Mouse (Mus musculus) heart, embryonic 16.5 days (tissue): ENCODE results near the gene Rab27a. TPM values are rescaled to one million over a fixed set of nuclear protein-coding genes. Genes with fewer than 3 reads are reported as not detected.
A peak's percentile ranks its signal among the peaks of the same experiment; 100 is the strongest.

Source experiments
- ATAC-seq: fragments of 200-750 bp; cut with Nextera tagmentation; replicated peaks from 2 replicates; pipeline ENCODE4 v1.8.0; 2017; ENCODE audit warnings: moderate number of reproducible peaks; ENCODE audit not compliant: insufficient read depth, low FRiP score; ENCODE audit errors: extremely low read depth
- H3K27ac ChIP-seq: fragments of 300-500 bp; sonication (generic); 2 replicates; pipeline ENCODE4 v1.5.1; 2014; ENCODE audit warnings: mild to moderate bottlenecking, low read length, control low read depth, moderate library complexity
- H3K27me3 ChIP-seq: fragments of 300-500 bp; sonication (generic); 2 replicates; pipeline ENCODE4 v1.6.1; 2014; ENCODE audit warnings: low read length, mixed read lengths; ENCODE audit not compliant: control insufficient read depth, insufficient read depth
- H3K36me3 ChIP-seq: fragments of 300-500 bp; sonication (generic); 2 replicates; pipeline ENCODE4 v1.6.1; 2014; ENCODE audit not compliant: control insufficient read depth, insufficient read depth
- H3K4me1 ChIP-seq: fragments of 300-500 bp; sonication (generic); 2 replicates; pipeline ENCODE4 v1.6.1; 2014; ENCODE audit warnings: low read length, mixed read lengths; ENCODE audit not compliant: control insufficient read depth, insufficient read depth
- H3K4me2 ChIP-seq: fragments of 300-500 bp; sonication (generic); 2 replicates; pipeline ENCODE4 v1.6.1; 2014; ENCODE audit warnings: low read depth, mild to moderate bottlenecking, control low read depth, low read length
- H3K4me3 ChIP-seq: fragments of 300-500 bp; sonication (generic); 2 replicates; pipeline ENCODE4 v1.5.1; 2014; ENCODE audit warnings: mild to moderate bottlenecking, control low read depth, low read length
- H3K9ac ChIP-seq: fragments of 300-500 bp; sonication (generic); 2 replicates; pipeline ENCODE4 v1.6.1; 2014; ENCODE audit warnings: low read length, control low read depth
- H3K9me3 ChIP-seq: fragments of 300-500 bp; sonication (generic); replicated peaks from 2 replicates; pipeline ENCODE4 v1.6.1; 2016; ENCODE audit warnings: low read length; ENCODE audit not compliant: control insufficient read depth
- WGBS: fragments of 180-500 bp; shearing (Covaris S2); extraction: QIAGEN DNeasy Blood & Tissue Kit; methylation state at CpG from one replicate; pipeline ENCODE4 v1.1.7; 2014; 5-methylcytosine and 5-hydroxymethylcytosine counted together
- polyA plus RNA-seq: library from polyadenylated mRNA; unstranded; fragments of >200 nt; fragmentation: Nextera tagmentation; extraction: Ambion mirVana; gene quantifications from 2 replicates; pipeline ENCODE4 v1.2.1, GENCODE M21; 2015

Rab27a gene
- polyA plus RNA-seq, 1 experiment from 2014 or later = 11.5 TPM

DNA sequence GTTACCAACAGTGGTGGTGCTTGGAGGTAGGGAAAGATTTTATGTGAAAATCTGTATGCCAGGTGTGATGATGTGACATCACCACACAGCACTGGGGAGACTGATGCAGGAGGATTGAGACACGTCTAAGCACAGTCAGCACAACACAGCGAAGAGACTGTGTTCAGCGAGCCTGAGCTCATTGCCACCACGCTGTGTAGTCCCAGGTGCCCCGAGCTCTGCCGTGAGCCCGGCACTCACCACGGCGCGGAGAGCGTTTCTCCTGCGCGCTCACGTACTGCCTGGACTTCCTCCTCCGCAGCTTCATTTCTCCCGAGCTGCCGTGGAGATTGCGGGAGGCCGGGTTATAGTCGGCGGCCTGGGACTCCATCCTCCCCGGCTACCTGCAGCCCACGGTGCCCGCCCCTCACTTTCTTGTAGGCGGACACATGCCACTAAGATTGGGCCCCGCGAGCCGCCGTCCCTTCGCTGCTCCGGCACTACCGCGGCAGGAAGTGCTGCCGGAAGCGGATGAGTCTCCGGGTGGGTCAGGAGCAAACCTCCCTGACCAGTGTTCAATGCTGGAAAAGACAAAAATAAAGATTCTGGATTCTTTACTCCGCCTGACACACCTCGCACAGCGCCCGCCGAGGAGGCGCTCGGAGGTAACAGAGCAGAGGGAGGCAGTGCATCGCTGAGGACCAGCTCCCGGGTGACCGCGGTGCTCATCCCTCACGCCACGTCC, 5.3 kb upstream of the Rab27a start:
- Histone ChIP-seq H3K27me3 (no peaks in the 10 kb centered on the region), H3K36me3 (no peaks in the 10 kb centered on the region), H3K27ac (peak overlapping the region; percentile 81), H3K4me1 (peaks cover 10% of the 10 kb centered on the region), H3K4me3 (peak overlapping the region; percentile 82), H3K9ac (peak overlapping the region; percentile 85), H3K9me3 (no peaks in the 10 kb centered on the region), H3K4me2 (peak overlapping the region; percentile 95)
- ATAC-seq = peak; percentile 82
- 0% methylated on average over 49 of the region's 49 CpGs for WGBS

DNA sequence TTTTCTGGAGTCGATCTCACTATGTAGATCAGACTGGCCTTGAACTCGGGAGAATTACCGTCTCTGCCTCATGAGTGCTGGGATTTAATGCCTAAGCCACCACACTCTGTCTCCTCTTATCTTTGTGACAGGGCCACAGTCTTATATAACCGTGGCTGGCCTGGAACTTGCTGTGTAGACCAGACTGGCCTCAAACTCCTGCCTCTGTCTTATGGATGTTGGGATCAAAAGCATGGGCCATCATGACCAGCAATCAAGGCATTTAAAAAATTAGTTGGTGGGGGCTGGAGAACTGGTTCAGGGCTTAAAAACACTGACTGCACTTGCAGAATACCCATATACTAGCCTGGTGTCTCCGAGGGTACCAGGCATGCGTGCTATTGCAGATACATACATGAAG, 4.6 kb upstream of the Rab27a start, which contains the start of gene Pigb:
Gene Pigb, minus strand, starts transcription at position 299 of the 400 bp plus-strand sequence.
- Histone ChIP-seq H3K9me3 (no peaks in the 10 kb centered on the region), H3K4me3 (peak within 1 kb of the TSS; percentile 82), H3K4me2 (peak within 1 kb of the TSS; percentile 95), H3K4me1 (peaks cover 10% of the 10 kb centered on the region), H3K9ac (peak within 1 kb of the TSS; percentile 85), H3K27me3 (no peaks in the 10 kb centered on the region), H3K27ac (peak within 1 kb of the TSS; percentile 81), H3K36me3 (no peaks in the 10 kb centered on the region)
- ATAC-seq = no peak
- 24% methylated on average over 6 of the region's 6 CpGs for WGBS

DNA sequence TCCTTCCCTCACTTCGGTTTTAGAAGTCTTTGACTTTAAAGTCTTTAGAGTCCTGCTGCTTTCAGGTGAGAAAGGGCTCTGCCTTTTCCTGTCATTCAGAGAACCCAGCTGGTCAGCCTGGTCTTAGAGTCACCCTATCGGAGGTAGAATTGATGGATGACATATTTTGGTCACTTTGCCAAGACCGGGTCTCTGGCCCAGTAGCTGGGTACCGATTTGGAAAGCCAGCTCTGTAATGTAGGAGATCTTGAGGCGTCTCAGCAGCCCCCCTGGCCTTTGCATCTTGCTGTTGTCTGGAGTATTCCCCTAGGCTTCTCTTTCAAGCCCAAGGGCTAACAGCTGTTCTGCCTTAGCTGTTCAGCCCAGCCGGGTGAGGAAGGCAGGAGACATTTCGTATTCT, 550 bp downstream of the Rab27a start:
- peak overlapping the region; percentile 74 for H3K9ac ChIP-seq
- H3K4me3 ChIP-seq = peak overlapping the region; percentile 62
- H3K27me3 ChIP-seq = no peaks in the 10 kb centered on the region
- H3K36me3 ChIP-seq = no peaks in the 10 kb centered on the region
- no peaks in the 10 kb centered on the region for H3K9me3 ChIP-seq
- H3K27ac ChIP-seq = no peak overlapping the region
- no peak for ATAC-seq
- peaks cover 10% of the 10 kb centered on the region for H3K4me1 ChIP-seq
- H3K4me2 ChIP-seq = peak overlapping the region; percentile 96
- WGBS = 8% methylated on average over 7 of the region's 7 CpGs

DNA sequence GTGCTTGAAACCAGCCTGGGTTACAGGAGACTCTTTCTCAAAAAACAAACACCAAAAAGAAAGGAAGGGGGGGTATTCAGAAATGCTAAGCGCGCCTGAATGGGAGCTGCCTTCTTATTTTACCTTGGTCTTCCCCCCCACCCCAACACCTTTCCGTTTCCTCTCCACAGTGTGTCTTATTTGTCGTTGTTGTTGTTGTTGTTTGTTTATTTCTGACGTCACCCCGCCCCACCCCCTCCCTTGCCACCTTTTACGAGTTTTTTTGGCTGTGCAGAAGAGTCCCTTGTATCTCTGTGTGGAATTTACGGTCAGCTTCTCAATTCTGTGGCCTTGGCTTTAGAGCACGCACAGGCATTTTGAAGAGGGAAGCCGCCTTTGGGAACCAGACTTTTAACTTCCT, 1.1 kb downstream of the Rab27a start:
- Histone ChIP-seq H3K36me3 (no peaks in the 10 kb centered on the region), H3K9ac (peak overlapping the region; percentile 74), H3K27ac (no peak overlapping the region), H3K4me3 (peak overlapping the region; percentile 62), H3K9me3 (no peaks in the 10 kb centered on the region), H3K4me1 (peaks cover 6% of the 10 kb centered on the region; the same call in 1 of the 2 replicates), H3K4me2 (peak overlapping the region; percentile 96), H3K27me3 (no peaks in the 10 kb centered on the region)
- no peak for ATAC-seq
- 57% methylated on average over 10 of the region's 10 CpGs for WGBS

DNA sequence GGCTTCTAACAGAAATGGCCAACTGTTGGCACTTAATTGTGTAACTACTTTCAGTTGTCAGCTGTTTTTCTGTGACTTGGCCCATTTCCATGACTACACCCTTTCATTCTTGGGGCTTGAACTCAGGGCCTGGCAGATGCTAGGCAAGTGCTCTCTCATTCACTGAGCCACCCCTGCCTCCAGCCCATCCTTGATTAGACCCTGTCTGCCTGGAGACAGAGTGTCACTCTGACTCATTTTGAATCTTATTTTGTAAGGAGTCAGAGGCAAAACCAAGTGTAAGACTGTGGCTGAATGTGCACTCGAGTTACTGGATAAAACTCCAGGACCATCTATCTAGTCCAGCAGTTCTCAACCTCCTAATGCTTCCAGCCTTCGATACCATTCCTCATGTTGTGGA, 3.3 kb downstream of the Rab27a start:
- Histone ChIP-seq H3K9ac (no peak overlapping the region), H3K4me1 (peaks cover 6% of the 10 kb centered on the region; the same call in 1 of the 2 replicates), H3K27me3 (no peaks in the 10 kb centered on the region), H3K4me2 (no peak overlapping the region), H3K9me3 (no peaks in the 10 kb centered on the region), H3K36me3 (no peaks in the 10 kb centered on the region), H3K4me3 (no peak overlapping the region), H3K27ac (no peak overlapping the region)
- ATAC-seq = no peak
- WGBS = 67% methylated on average over 2 of the region's 2 CpGs

DNA sequence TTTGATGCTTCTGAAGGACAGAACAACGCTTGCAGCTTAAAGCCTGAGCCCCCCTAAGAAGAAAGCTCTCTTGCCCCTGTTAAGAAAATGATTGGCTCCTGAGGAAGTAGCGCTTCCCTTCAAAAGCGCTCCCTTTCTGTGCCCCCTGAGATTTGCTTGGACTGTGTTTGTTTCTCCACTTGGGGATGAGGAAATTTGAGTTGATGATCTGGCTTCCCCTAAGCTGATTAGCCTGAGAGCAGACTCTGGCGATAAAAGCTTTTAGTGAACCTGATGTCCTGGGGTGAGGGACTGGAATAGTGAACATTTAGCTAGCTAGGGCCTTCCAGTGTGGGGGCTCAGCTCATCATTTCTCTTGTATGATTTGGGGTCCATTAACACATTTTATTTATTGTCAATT, 4.3 kb downstream of the Rab27a start:
- Histone ChIP-seq H3K9me3 (no peaks in the 10 kb centered on the region), H3K9ac (no peak overlapping the region), H3K27me3 (no peaks in the 10 kb centered on the region), H3K27ac (no peak overlapping the region), H3K36me3 (no peaks in the 10 kb centered on the region), H3K4me1 (peaks cover 6% of the 10 kb centered on the region; the same call in 1 of the 2 replicates), H3K4me2 (no peak overlapping the region), H3K4me3 (no peak overlapping the region)
- ATAC-seq = no peak
- WGBS = 14% methylated on average over 4 of the region's 4 CpGs

DNA sequence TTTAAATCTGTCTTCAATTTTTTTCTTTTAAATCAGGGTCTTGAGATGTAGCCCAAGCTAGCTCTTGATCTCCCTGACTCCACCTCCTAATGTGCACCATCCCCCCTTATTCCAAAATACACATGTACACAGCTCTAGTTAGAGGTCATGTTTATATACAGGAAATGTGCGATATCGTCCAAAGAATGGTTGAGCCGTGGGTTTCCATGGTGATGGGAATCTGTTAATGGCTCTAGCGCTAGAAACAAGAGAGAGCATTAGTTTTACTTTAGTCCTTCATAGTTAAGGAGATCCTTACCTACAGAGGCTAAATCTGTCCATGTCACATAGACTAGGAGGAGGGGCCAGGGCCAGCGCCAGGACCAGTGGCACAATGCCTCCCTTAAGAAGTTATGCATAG, 5.2 kb downstream of the Rab27a start:
- no peak overlapping the region for H3K4me2 ChIP-seq
- peaks cover 6% of the 10 kb centered on the region; the same call in 1 of the 2 replicates for H3K4me1 ChIP-seq
- H3K27me3 ChIP-seq = no peaks in the 10 kb centered on the region
- H3K9ac ChIP-seq = no peak overlapping the region
- 52% methylated on average over 5 of the region's 5 CpGs for WGBS
- ATAC-seq = no peak
- no peak overlapping the region for H3K27ac ChIP-seq
- no peaks in the 10 kb centered on the region for H3K36me3 ChIP-seq
- no peak overlapping the region for H3K4me3 ChIP-seq
- H3K9me3 ChIP-seq = no peaks in the 10 kb centered on the region

DNA sequence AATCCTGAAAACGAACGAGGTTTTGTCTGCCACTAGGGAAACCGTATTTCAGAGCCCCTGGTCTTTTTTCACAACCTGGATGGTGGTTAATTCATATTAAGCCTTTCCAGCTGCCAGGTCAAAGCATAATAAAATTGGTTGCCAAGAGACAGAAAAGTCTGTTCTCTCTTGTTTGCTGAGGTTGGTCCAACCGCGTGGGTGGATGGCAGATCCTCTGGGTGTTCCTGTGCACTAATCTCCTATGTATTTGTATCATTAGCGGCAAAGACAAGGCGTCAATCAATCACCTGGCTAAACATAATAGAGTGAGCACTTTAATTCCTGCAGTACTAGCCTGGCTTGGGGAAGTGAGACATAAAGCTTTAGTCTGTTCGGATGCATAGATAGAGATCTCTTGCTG, 6.0 kb downstream of the Rab27a start:
- Histone ChIP-seq H3K4me2 (no peak overlapping the region), H3K36me3 (no peaks in the 10 kb centered on the region), H3K9ac (no peak overlapping the region), H3K4me3 (no peak overlapping the region), H3K4me1 (0 out of 2 replicates have a peak, but pooled peaks cover 3% of the 10 kb centered on the region), H3K9me3 (no peaks in the 10 kb centered on the region), H3K27ac (no peak overlapping the region), H3K27me3 (no peaks in the 10 kb centered on the region)
- no peak for ATAC-seq
- whole genome bisulfite sequencing = 59% methylated on average over 8 of the region's 8 CpGs

DNA sequence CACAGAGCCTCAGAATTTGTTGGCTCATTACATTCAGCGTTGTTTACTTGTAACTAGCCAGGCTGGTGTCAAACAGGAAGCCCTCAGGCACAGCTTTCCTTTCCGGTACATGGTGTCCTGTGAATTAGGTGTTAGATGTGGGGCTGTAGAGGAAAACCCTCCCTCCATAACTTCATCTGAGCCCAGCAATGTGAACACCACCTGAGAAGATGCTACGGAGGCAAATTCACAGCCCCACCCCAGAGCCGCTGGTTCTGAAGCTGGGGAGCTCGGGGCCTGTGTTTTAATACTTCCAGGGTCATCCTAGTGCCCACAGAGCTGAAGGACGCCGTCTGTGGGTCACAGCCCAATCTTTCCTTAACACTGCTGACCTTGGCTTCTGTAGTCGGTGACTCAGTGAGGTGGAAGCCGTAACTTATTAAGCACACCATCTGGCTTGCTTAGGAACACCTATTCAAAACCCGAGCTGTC, 10.8 kb downstream of the Rab27a start:
- no peaks in the 10 kb centered on the region for H3K9me3 ChIP-seq
- no peak overlapping the region for H3K4me2 ChIP-seq
- no peaks in the 10 kb centered on the region for H3K4me1 ChIP-seq
- H3K36me3 ChIP-seq = no peaks in the 10 kb centered on the region
- no peak overlapping the region for H3K9ac ChIP-seq
- H3K4me3 ChIP-seq = no peak overlapping the region
- 54% methylated on average over 10 of the region's 10 CpGs for WGBS
- no peak overlapping the region for H3K27ac ChIP-seq
- no peaks in the 10 kb centered on the region for H3K27me3 ChIP-seq
- ATAC-seq = no peak
